Mouse (Mus musculus) urinary bladder, postnatal 0 days (tissue): Measurements from ENCODE around the gene Galk1. TPM values are rescaled to one million over a fixed set of nuclear protein-coding genes. Genes with fewer than 3 reads are reported as not detected.

Source experiments
- polyA plus RNA-seq: library from polyadenylated mRNA; unstranded; fragments of >200 nt; fragmentation: Nextera tagmentation; extraction: Ambion mirVana; gene quantifications from 2 replicates; pipeline ENCODE4 v1.2.1, GENCODE M21; 2015

Gene Galk1
- 119 and 133 TPM in 2 replicates for polyA plus RNA-seq

DNA sequence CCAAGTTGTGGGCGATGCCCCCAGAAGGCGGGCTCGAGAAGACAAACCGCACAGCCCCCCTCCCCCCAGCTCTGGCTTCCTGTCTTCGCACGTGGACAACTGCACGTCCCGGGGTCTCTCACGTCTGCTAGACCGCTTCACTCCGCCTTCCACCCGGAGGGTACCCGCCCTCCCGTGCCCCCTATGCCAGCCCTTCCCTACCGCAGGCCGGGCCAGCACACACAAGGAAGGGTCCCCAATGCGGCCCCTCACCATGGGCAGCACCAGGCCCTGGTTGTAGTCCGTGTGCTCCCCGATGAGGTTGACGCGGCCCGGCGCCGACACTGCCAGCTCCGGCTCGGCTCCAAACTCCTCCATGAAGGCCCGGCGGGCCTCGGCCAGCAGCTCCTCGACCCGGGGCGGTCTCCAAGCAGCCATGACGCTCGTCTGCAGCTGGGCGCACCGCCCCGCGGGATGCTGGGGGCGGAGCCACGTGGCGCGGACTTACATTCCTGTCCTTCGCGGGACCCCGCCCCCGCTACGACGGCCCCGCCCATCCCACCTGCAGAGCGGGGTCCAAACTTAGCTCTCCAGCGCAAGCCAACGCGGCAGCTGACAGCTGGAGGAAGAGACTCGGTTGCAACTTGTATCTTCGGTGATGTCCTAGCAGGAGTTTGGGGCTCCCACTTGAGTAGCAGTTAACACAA is at the start of gene Galk1:
TSS of gene Galk1 (minus strand) at position 458 of the 686 bp plus-strand sequence.

DNA sequence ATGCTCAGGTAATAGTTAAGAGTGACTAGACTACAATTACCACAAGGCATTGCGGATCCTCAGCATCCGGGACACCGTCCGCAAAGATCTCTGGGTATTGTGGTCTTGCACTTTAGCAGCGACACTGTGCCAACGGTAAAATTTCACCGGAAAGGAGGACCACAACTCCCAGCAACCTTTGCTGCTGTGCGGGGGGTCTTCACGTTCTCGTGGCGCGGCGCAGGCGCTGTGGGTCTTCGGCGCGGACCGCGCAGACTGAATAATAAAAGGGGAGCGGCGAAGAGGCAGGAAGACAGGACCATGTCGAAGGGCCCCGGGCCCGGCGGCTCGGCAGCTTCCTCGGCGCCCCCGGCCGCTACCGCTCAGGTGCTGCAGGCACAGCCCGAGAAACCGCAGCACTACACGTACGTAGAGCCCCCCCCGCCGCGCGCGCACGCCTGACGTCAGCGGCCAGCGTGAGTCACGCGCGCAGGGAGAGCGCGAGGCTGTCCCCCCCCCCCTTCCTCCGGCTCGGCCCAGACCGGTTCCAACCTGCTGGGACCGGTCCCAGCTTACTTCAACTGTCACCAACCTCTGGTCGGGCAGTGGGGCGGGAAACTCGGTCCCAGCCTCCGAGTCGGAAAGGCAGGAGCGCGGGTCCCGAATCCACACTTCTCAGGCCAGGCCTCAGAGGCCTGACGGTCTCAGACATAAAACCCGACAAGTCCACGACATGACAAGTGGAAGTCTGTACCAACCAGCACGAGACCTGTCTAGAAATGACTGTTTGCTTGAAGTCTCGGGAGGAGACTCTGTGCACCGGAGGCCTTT is 17.8 kb upstream of the Galk1 start, which contains the start of gene Unk:
TSS of gene Unk (plus strand) at position 235 of the 810 bp plus-strand sequence.

DNA sequence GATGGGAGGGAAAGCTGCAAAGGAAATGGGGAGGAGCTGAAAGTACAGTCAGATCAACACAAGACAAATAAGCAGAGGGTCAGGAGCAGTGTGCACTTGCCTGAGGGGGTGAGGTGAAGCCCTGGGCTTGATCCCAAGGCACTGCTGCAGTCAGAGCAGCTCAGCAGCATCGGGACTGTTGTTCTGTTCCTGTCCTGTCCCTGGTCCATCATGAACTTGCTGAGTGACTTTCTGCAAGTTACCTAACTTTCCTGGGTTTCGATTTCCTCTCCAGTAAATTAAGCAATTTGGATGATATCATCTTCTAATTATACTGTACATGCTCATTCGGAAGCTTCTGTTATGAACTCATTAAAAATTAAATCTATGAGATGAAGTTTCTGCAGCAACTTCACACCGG is 15.2 kb upstream of the Galk1 start, which contains the start of gene H3f3b:
TSS of gene H3f3b (minus strand) at position 207 of the 400 bp plus-strand sequence.

DNA sequence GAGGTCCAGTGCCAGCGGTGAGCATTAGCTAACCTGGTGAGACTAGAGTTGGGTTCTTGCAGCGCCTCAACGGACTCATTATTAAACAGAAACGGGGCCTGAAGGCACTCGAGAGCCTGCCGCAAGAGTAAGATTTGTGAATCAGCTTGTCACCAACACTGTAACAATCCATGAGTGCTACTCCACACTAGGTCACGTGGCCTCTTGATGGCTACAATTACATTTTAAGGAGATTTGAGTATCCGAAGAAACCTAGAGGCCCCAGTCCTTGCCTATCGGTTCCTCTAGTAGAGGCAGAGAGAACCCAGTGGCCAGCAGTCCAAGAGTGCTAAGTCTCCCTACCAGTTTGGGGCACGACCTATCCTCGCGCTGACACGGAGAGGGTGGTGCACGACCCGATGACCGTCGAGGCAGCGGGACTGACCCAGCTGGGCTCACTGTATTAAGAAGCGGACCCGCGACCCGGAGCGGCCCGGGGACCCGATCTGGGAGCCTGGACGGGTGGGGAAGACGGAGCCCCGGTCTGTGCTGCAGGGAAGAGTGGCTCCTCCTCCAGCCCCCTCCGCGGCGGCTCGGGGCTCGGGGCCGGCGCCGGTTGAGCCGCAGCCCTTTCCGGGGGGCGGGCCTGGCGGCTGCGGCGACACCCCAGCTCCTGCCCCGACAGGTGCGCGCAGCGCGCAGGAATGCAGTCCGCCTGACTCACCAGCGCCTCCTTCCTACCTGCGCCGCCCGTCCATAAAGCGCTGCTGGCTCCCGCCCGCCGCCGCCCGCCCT is 38.0 kb downstream of the Galk1 start, which contains the start of gene Itgb4:
TSS of gene Itgb4 (plus strand) at position 401 of the 774 bp plus-strand sequence.

Other genes with a start within 250 kb of the Galk1 start
- 8.6 and 9.0 TPM in 2 replicates for gene Tmem94, start 247.3 kb downstream of the Galk1 start, polyA plus RNA-seq
- 7.9 and 8.2 TPM in 2 replicates for gene Caskin2, start 199.1 kb downstream of the Galk1 start, polyA plus RNA-seq
- gene Tsen54, start 198.0 kb downstream of the Galk1 start, polyA plus RNA-seq = 16.5 and 18.5 TPM in 2 replicates
- gene Llgl2, start 188.7 kb downstream of the Galk1 start, polyA plus RNA-seq = 21.2 and 21.8 TPM in 2 replicates
- 0.22 and 0.26 TPM in 2 replicates for gene Myo15b, start 154.3 kb downstream of the Galk1 start, polyA plus RNA-seq
- gene Smim5, start 112.8 kb downstream of the Galk1 start, polyA plus RNA-seq = 3.9 and 6.6 TPM in 2 replicates
- gene Smim6, start 100.7 kb downstream of the Galk1 start, polyA plus RNA-seq = 2.8 and 3.7 TPM in 2 replicates
- gene Sap30bp, start 79.4 kb downstream of the Galk1 start, polyA plus RNA-seq = 22.6 and 24.7 TPM in 2 replicates
- gene Recql5, start 79.2 kb downstream of the Galk1 start, polyA plus RNA-seq = 8.5 and 8.6 TPM in 2 replicates
- gene Itgb4, start 38.0 kb downstream of the Galk1 start, polyA plus RNA-seq = 13.1 TPM in 2 replicates
- 888 and 961 TPM in 2 replicates for gene H3f3b, start 15.2 kb upstream of the Galk1 start, polyA plus RNA-seq
- 10.9 and 11.5 TPM in 2 replicates for gene Unk, start 17.6 kb upstream of the Galk1 start, polyA plus RNA-seq
- 8.6 and 9.9 TPM in 2 replicates for gene Unc13d, start 65.2 kb upstream of the Galk1 start, polyA plus RNA-seq
- 101 and 115 TPM in 2 replicates for gene Wbp2, start 74.3 kb upstream of the Galk1 start, polyA plus RNA-seq
- 33.9 and 35.1 TPM in 2 replicates for gene Trim47, start 114.5 kb upstream of the Galk1 start, polyA plus RNA-seq
- gene Trim65, start 118.4 kb upstream of the Galk1 start, polyA plus RNA-seq = 2.8 and 3.5 TPM in 2 replicates
- 42.2 and 43.2 TPM in 2 replicates for gene Mrpl38, start 126.1 kb upstream of the Galk1 start, polyA plus RNA-seq
- 12.2 and 13.6 TPM in 2 replicates for gene Fbf1, start 155.4 kb upstream of the Galk1 start, polyA plus RNA-seq
- 26.7 and 29.4 TPM in 2 replicates for gene Ten1, start 186.1 kb upstream of the Galk1 start, polyA plus RNA-seq
- 32.0 and 37.1 TPM in 2 replicates for gene Acox1, start 186.3 kb upstream of the Galk1 start, polyA plus RNA-seq
- gene Evpl, start 225.4 kb upstream of the Galk1 start, polyA plus RNA-seq = 17.0 and 21.1 TPM in 2 replicates